Mouse (Mus musculus) megakaryocyte, embryonic 14.5 days (primary cell): ENCODE results near the gene Hdhd3. TPM values are rescaled to one million over a fixed set of nuclear protein-coding genes. Genes with fewer than 3 reads are reported as not detected.

Experiments
- H3K27me3 ChIP-seq: replicated peaks from 2 replicates; pipeline ENCODE3; 2012; ENCODE audit warnings: inconsistent platforms
- H3K36me3 ChIP-seq: replicated peaks from 2 replicates; pipeline ENCODE3; 2012; ENCODE audit warnings: low read length, inconsistent platforms, mixed read lengths
- H3K4me1 ChIP-seq: 2 replicates; pipeline ENCODE4 v1.6.1; 2012; ENCODE audit warnings: inconsistent platforms
- H3K4me3 ChIP-seq: replicated peaks from 2 replicates; pipeline ENCODE3; 2012; ENCODE audit warnings: moderate library complexity, mild to moderate bottlenecking, inconsistent platforms
- H3K9me3 ChIP-seq: 2 replicates; pipeline ENCODE4 v1.6.1; 2012; ENCODE audit warnings: inconsistent platforms
- FLI1 ChIP-seq: IDR thresholded peaks from 2 replicates; pipeline ENCODE4 v1.6.1; 2012; ENCODE audit warnings: low read length, inconsistent platforms, mixed read lengths
- GATA1 ChIP-seq: IDR thresholded peaks from 3 replicates; pipeline ENCODE4 v1.6.1; 2012; ENCODE audit warnings: mixed read lengths, low read length, inconsistent platforms, borderline replicate concordance
- polyA plus RNA-seq: library from polyadenylated mRNA; stranded (reverse); fragments of >175 nt; gene quantifications from 2 replicates; pipeline ENCODE4 v1.2.3, GENCODE M21; 2012; ENCODE audit warnings: low replicate concordance; ENCODE audit not compliant: insufficient read depth

Gene Hdhd3
- 1.5 TPM in 1 of 2 replicates, not detected in the other for polyA plus RNA-seq

- Histone ChIP-seq H3K4me3 (peak within 1 kb of the TSS; percentile 91), H3K9me3 (no peaks in the 10 kb centered on the region), H3K4me1 (peaks cover 40% of the 10 kb centered on the region), H3K27me3 (no peaks in the 10 kb centered on the region), H3K36me3 (peaks cover 26% of the 10 kb centered on the region)
- no peak for TF ChIP-seq FLI1
- no peak for TF ChIP-seq GATA1
These were observed at the start of gene Hdhd3 for GRCm38 (mm10) chr4:62503374-62503970. Gene Hdhd3 (minus strand): TSS chr4:62503467.

GRCm38 (mm10) chr4:62551966-62552365 is 48.7 kb upstream of the Hdhd3 start:
- H3K27me3 ChIP-seq, result peaks cover 5% of the 10 kb centered on the region
- H3K36me3 ChIP-seq, result no peaks in the 10 kb centered on the region
- no peaks in the 10 kb centered on the region for H3K4me1 ChIP-seq
- TF ChIP-seq GATA1 (no peak), FLI1 (no peak)
- no peak overlapping the region for H3K4me3 ChIP-seq
- H3K9me3 ChIP-seq, result peaks cover 9% of the 10 kb centered on the region

- TF ChIP-seq GATA1, result no peak
- no peak for TF ChIP-seq FLI1
These were observed 41.5 kb upstream of the Hdhd3 start for GRCm38 (mm10) chr4:62544801-62545200.

GRCm38 (mm10) chr4:62543782-62544181 is 40.5 kb upstream of the Hdhd3 start:
- no peaks in the 10 kb centered on the region for H3K36me3 ChIP-seq
- peaks cover 6% of the 10 kb centered on the region; the same call in 1 of the 2 replicates for H3K4me1 ChIP-seq
- no peak for TF ChIP-seq GATA1
- H3K4me3 ChIP-seq, result no peak overlapping the region
- H3K9me3 ChIP-seq, result peaks cover 3% of the 10 kb centered on the region; the same call in 1 of the 2 replicates
- H3K27me3 ChIP-seq, result peaks cover 6% of the 10 kb centered on the region

More at GRCm38 (mm10) chr4:62544801-62545200, 41.5 kb upstream of the Hdhd3 start:
- H3K4me1 ChIP-seq, result peaks cover 6% of the 10 kb centered on the region; the same call in 1 of the 2 replicates
- H3K9me3 ChIP-seq, result peaks cover 9% of the 10 kb centered on the region
- peaks cover 6% of the 10 kb centered on the region for H3K27me3 ChIP-seq
- H3K4me3 ChIP-seq, result no peak overlapping the region
- H3K36me3 ChIP-seq, result no peaks in the 10 kb centered on the region

DNA sequence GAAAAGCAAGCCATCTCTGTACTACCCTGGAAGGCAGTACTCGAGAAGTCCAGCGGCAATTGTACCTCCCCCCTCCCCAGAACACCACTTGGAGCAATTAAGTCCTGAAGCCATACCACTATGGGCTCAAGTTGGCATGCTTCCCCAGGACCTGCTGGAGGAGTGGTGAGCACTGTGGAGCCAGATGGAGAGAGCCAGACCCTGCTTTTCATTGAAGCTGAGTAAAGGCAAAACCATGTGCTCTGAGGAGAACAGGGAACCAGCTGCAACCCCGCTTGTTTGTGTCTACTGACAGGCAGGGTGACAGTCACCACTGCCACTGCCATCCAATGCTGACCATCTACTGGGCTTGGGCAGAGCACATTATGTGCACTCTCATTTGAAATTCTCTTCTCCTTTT is 38.5 kb upstream of the Hdhd3 start:
- Histone ChIP-seq H3K36me3 (no peaks in the 10 kb centered on the region), H3K9me3 (peaks cover 3% of the 10 kb centered on the region; the same call in 1 of the 2 replicates), H3K4me3 (no peak overlapping the region), H3K27me3 (peaks cover 6% of the 10 kb centered on the region), H3K4me1 (peaks cover 6% of the 10 kb centered on the region; the same call in 1 of the 2 replicates)
- TF ChIP-seq GATA1, result no peak
- TF ChIP-seq FLI1, result no peak

GRCm38 (mm10) chr4:62533729-62534128 is 30.5 kb upstream of the Hdhd3 start:
- H3K36me3 ChIP-seq, result no peaks in the 10 kb centered on the region
- H3K4me3 ChIP-seq, result no peak overlapping the region
- peaks cover 14% of the 10 kb centered on the region for H3K4me1 ChIP-seq
- TF ChIP-seq FLI1, result no peak
- no peak for TF ChIP-seq GATA1
- H3K9me3 ChIP-seq, result no peaks in the 10 kb centered on the region
- peaks cover 27% of the 10 kb centered on the region for H3K27me3 ChIP-seq

- Histone ChIP-seq H3K4me1 (peaks cover 43% of the 10 kb centered on the region), H3K27me3 (peaks cover 17% of the 10 kb centered on the region), H3K9me3 (no peaks in the 10 kb centered on the region), H3K36me3 (peaks cover 9% of the 10 kb centered on the region), H3K4me3 (peak overlapping the region; percentile 54)
- TF ChIP-seq FLI1 (no peak), GATA1 (no peak)
These were observed 24.4 kb upstream of the Hdhd3 start for GRCm38 (mm10) chr4:62527655-62528054.

DNA sequence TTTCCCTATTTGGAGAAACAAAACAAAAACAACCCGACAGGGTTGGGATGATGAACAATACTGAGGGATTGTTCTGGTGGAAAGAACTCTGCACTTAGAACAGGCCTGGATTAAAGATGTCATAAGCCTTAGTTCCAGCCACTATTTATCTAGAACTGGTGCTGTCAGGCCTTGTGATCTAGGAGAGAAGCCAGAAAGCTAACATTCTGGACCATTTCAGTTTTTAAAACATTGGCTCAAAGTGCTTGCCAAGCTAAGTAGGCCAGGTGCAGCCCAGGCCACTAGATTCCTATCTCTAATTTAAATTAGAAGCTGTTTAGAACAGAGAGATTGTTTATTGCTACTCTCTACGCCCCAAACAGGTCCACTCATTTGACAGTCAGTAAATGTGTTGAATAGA is 23.0 kb upstream of the Hdhd3 start:
- H3K27me3 ChIP-seq, result peaks cover 9% of the 10 kb centered on the region
- TF ChIP-seq GATA1 (no peak), FLI1 (no peak)
- peaks cover 15% of the 10 kb centered on the region for H3K36me3 ChIP-seq
- H3K9me3 ChIP-seq, result no peaks in the 10 kb centered on the region
- no peak overlapping the region for H3K4me3 ChIP-seq
- H3K4me1 ChIP-seq, result peaks cover 49% of the 10 kb centered on the region

DNA sequence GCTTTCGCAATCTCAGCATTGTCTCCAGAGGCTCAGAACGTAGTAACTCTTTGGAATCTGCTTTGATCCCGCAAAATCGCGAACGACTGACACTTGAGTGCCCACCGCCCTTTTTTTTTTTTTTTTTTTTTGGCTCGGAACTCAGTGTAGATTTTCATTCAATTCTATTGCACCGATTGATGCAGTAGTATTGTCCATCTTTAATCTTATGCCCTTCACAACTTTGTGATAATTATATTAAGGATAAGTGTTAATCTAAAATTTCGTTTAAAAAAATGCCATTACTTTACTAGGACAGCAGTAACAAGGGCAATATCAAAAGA is 22.2 kb upstream of the Hdhd3 start:
- no peaks in the 10 kb centered on the region for H3K9me3 ChIP-seq
- H3K4me1 ChIP-seq, result peaks cover 48% of the 10 kb centered on the region
- H3K27me3 ChIP-seq, result peaks cover 5% of the 10 kb centered on the region
- H3K4me3 ChIP-seq, result peak overlapping the region; percentile 96
- peaks cover 15% of the 10 kb centered on the region for H3K36me3 ChIP-seq
- TF ChIP-seq FLI1, result no peak
- no peak for TF ChIP-seq GATA1

- H3K4me1 ChIP-seq, result peaks cover 48% of the 10 kb centered on the region
- no peak for TF ChIP-seq GATA1
- TF ChIP-seq FLI1, result no peak
- peaks cover 15% of the 10 kb centered on the region for H3K36me3 ChIP-seq
- H3K4me3 ChIP-seq, result peak within 1 kb of the TSS; percentile 96
- peaks cover 3% of the 10 kb centered on the region for H3K27me3 ChIP-seq
- no peaks in the 10 kb centered on the region for H3K9me3 ChIP-seq
These were observed 21.6 kb upstream of the Hdhd3 start, which contains the start of the genes Pole3 and 4933430I17Rik for GRCm38 (mm10) chr4:62524651-62525488. Gene Pole3 (minus strand): TSS chr4:62525068. Gene 4933430I17Rik (plus strand): TSS chr4:62525369.
